Mouse (Mus musculus): ENCODE measurements around the gene Snupn. TPM values are rescaled to one million over a fixed set of nuclear protein-coding genes. Genes with fewer than 3 reads are reported as not detected.

Snupn gene
- polyA plus RNA-seq, 1 experiment from 2014 or later, result 31.6 TPM

DNA sequence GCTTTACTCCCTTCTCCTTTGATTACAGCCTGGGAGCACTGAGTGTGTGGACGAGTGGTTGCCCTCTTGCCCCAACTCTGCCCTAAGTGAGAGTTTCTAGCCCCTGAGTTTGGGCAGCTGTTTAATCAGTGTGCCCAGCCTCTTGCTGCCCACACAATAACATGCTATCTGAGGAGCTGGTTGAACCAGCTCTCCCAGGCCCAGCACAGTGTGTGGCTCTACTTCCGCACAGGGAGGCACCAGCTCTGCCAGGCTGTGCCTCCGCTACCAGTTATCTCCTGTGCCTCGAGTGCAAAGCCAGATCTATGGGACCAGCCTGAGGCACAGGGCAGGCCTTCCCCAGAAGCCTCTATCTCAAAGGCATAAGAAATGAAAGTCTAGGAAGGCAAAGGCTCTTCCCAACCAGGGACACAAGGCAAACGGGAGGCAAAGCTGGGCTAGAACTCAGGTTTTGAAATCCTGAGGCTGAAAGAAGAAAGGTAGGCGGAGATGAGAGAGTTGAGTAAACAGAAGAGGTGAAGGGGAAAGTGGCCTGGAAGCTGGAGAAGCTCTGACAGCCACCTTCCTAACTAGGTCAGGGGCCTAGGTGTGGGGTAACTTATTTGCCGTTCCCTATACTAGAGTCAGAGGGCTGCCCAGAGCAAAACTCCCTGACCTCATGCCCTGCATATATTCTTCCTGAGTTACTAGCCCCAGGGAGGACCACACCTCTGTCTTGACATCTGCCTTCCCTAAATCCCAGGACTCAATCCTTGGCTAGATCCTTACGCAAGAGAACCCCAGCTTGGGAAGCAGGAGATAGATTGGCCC, 26.6 kb upstream of the Snupn start:
- peak overlapping the region; percentile 10; the same call in 1 of the 2 replicates for H3K27ac ChIP-seq
- peaks cover 55% of the 10 kb centered on the region for H3K4me1 ChIP-seq
- H3K4me3 ChIP-seq, result peak overlapping the region; percentile 76
- H3K36me3 ChIP-seq, result peaks cover 72% of the 10 kb centered on the region
- H3K9me3 ChIP-seq (replicated peaks), result no peaks in the 10 kb centered on the region
- 68% methylated on average over 8 of the region's 8 CpGs for WGBS
- DNase-seq (ENCODE audit: low spot score), result no peak
- no peaks in the 10 kb centered on the region for H3K27me3 ChIP-seq (ENCODE audit: low read depth, poor library complexity, severe bottlenecking)

DNA sequence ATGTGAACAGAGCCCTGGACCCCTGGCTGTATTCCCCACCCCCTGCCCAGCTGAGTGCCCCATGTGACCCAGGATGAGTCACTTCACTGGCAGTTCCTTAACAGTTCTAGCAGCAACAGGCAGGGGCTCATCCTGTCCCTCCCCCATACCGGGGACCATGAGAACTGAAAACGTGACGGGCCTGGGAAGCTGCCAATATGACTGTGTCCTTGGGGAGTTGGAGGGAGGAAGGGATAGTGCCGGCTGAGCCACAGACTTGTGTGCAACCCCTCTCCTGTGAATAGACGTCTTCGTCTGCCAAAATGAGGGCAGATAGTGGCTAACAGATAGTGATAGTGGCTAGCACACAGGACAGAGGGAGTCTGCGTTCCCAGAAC, 26.0 kb upstream of the Snupn start:
- no peak for DNase-seq (ENCODE audit: low spot score)
- H3K27ac ChIP-seq, result peak overlapping the region; percentile 10; the same call in 1 of the 2 replicates
- peaks cover 56% of the 10 kb centered on the region for H3K4me1 ChIP-seq
- 42% methylated on average over 7 of the region's 7 CpGs for WGBS
- H3K36me3 ChIP-seq, result peaks cover 66% of the 10 kb centered on the region
- no peaks in the 10 kb centered on the region for H3K27me3 ChIP-seq (ENCODE audit: low read depth, poor library complexity, severe bottlenecking)
- no peaks in the 10 kb centered on the region for H3K9me3 ChIP-seq (replicated peaks)
- peak overlapping the region; percentile 76 for H3K4me3 ChIP-seq

DNA sequence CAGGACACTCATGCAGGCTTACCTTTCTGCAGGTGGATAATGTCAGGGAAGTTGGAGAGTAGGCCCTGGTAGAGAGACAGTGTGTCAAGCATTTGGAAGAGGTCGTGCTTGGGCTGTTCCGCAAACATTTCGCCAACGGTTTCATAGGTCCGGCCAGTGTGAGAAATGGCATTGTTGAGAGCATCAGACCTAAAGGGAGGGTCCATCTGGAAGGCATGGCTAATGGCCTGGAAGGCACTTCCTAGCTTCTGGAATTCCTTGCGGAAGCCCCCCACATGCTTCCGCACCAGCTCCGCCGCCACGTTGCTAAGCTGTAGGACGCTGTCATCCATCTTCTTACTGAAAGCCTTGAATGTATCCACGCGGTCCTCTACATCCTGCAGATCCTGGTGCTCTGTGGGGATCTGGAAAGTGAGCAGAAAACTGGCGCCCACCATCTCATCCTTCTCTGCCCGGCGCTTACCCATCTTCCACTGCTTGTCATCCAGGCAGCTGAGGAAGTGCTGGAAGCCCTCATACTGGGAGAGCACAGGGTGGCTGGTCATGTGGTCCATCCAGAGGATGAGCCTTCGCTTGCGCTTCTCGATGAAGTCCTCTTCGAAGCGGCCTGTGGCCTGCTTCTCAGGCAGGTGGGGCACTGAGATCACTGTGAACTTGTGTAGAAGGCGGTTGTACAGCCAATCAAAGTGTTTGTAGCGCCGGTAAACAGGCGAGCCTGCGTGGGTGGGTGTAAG, 25.2 kb upstream of the Snupn start:
- Histone ChIP-seq H3K27ac (peak overlapping the region; percentile 10; the same call in 1 of the 2 replicates), H3K4me1 (peaks cover 56% of the 10 kb centered on the region), H3K36me3 (peaks cover 58% of the 10 kb centered on the region), H3K9me3 (replicated peaks) (no peaks in the 10 kb centered on the region), H3K4me3 (peak overlapping the region; percentile 76), H3K27me3 (ENCODE audit: low read depth, poor library complexity, severe bottlenecking) (no peaks in the 10 kb centered on the region)
- 88% methylated on average over 26 of the region's 26 CpGs for WGBS
- no peak for DNase-seq (ENCODE audit: low spot score)

DNA sequence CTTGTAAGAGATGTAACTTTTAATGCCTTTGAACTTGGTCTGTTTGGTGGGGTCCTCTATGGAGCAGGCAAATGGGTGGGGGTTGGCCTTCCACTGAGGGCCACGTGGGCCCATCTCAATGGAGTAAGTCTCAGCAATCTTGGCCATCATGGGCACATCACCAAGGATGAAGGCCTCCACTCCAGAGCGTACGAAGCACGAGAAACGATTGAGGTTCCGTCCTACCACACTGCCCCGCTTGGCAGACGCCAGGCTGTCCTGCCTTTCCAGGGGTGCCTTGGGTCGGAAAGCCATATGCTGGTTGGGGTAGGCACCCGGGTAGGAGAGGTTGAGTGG, 24.7 kb upstream of the Snupn start:
- Histone ChIP-seq H3K27ac (no peak overlapping the region; the same call in 1 of the 2 replicates), H3K36me3 (peaks cover 54% of the 10 kb centered on the region), H3K4me1 (peaks cover 56% of the 10 kb centered on the region), H3K27me3 (ENCODE audit: low read depth, poor library complexity, severe bottlenecking) (no peaks in the 10 kb centered on the region), H3K9me3 (replicated peaks) (no peaks in the 10 kb centered on the region), H3K4me3 (peak overlapping the region; percentile 76)
- 93% methylated on average over 10 of the region's 10 CpGs for WGBS
- DNase-seq (ENCODE audit: low spot score), result no peak

DNA sequence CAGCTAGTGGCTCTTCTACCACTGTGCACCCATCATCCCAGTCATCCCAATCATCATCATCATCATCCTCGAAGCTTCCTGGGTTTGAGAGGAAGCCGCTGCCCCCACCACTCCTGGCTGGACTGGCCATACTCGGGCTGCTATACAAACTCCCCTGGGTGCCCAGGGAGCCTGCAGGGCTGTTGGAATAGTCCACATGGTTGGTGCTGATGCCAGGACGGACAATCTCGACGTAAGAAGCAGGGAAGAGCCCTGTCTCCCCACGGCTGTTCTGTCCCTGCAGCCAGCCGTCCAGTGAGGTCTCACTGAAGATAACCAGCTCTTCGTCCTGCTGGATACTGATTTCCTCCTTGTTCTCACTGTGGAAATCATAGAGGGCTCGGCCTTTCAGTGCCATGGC, 24.3 kb upstream of the Snupn start:
- no peak for DNase-seq (ENCODE audit: low spot score)
- no peaks in the 10 kb centered on the region for H3K9me3 ChIP-seq (replicated peaks)
- no peak overlapping the region; the same call in 1 of the 2 replicates for H3K27ac ChIP-seq
- 92% methylated on average over 10 of the region's 10 CpGs for WGBS
- H3K4me3 ChIP-seq, result peak overlapping the region; percentile 76
- H3K27me3 ChIP-seq (ENCODE audit: low read depth, poor library complexity, severe bottlenecking), result no peaks in the 10 kb centered on the region
- peaks cover 50% of the 10 kb centered on the region for H3K36me3 ChIP-seq
- H3K4me1 ChIP-seq, result peaks cover 56% of the 10 kb centered on the region

DNA sequence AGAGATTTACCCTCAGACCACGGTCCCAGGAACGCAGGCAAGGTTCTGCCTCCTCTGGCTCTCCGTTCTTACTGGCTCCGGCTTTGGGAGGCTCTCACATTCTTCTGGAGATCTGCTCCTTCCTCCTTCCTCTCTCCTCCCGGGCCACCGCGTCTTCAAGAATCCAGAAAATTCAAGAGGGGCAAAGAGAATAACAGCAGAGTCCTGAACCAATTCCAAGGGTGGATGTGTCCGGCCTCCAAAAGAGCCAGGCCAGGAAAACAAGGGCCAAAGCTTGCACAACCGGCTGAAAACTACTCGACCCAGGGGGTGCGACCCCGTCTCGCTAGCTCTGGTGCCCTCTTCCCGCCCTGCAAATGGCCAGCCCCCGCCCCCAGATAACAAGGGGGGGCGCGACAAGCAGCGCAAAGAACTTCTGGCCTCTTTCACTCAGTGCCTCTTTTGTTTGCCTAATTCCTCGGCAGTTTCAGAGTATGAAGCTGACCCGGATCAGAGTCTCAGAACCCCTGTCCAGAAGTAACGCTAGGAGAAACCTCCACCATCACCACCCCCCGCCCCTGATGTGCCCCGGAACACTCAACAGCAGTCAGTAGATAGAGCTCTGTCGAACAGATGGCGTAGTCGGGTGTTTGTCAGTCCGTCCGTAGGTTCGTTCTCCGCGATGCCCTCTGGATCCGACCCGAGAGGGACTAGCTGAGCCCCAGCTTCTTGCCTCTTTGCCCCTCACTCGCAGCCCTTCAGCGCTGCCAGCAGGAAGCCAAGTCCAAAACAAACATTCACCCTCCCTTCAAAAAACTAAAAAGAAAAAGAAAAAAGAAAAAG, 23.3 kb upstream of the Snupn start:
- Histone ChIP-seq H3K4me1 (peaks cover 56% of the 10 kb centered on the region), H3K27me3 (ENCODE audit: low read depth, poor library complexity, severe bottlenecking) (no peaks in the 10 kb centered on the region), H3K4me3 (peak overlapping the region; percentile 76), H3K36me3 (peaks cover 40% of the 10 kb centered on the region), H3K27ac (peak overlapping the region; percentile 96), H3K9me3 (replicated peaks) (no peaks in the 10 kb centered on the region)
- WGBS, result under 1% methylated on average over 35 of the region's 35 CpGs
- peak; percentile 74 for DNase-seq (ENCODE audit: low spot score)

DNA sequence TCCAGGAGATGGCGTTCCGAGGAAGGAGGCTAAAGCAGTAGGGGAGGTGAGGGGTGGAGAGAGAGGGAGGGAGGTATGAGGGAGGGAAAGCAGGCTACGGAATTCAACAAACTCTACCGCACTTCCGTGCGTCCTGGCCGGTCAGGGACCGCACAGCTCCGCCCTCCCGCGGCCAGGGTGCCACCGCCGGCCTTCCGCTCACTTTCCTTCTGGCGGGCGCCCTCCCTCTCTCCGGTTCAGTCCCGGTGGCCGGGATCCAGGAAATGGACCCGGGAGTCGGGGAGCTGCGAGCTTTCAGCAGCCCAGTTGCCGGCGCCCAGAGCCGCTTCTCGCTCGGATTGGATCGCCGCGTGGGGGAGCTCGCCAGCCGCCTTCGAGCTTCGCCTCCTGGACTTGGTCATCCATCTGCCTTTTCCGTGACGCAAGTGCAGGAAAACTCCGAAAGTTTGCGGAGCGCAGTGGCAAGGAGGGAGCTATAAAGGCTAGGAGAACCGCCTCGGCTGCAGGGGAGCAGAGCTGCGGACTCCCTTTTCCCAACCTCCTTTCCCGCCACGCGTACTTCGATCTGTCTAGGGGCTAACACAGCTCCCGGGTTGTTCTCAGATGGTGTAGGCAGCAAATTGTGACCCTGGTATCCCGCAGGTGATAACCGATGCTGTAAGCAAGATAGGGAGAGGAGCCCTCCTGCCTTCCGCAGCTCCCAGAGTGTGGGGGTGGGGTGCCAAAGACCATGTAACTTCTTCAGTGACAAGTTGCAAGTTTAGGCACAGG, 22.5 kb upstream of the Snupn start, which contains the start of gene Snx33:
TSS of gene Snx33 (minus strand) at position 331 of the 771 bp plus-strand sequence.
- Histone ChIP-seq H3K27me3 (ENCODE audit: low read depth, poor library complexity, severe bottlenecking) (no peaks in the 10 kb centered on the region), H3K9me3 (replicated peaks) (no peaks in the 10 kb centered on the region), H3K4me1 (peaks cover 50% of the 10 kb centered on the region), H3K36me3 (peaks cover 31% of the 10 kb centered on the region), H3K27ac (peak within 1 kb of the TSS; percentile 96), H3K4me3 (peak within 1 kb of the TSS; percentile 76)
- peak; percentile 94 for DNase-seq (ENCODE audit: low spot score)
- under 1% methylated on average over 50 of the region's 50 CpGs for WGBS

DNA sequence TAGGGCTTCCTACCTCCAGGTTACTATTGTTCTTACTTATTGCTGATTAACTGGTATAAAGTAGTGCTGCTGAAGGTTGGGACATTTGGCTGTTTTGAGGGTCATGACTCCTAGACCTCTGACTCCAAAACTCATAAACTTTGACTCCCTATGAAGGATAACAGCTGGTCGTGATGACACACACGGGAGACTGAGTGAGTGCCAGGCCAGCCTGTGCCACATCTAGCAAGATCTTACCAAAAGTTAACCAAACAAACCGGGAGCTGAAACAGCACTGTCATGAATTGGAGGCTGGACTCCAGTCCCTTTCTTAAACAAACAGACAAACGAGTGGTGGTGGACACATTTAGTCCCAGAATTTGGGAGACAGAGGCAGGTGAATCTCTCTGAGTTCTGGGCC, 21.2 kb upstream of the Snupn start:
- H3K27ac ChIP-seq, result no peak overlapping the region
- H3K36me3 ChIP-seq, result peaks cover 19% of the 10 kb centered on the region
- 58% methylated on average over 4 of the region's 4 CpGs for WGBS
- DNase-seq (ENCODE audit: low spot score), result no peak
- H3K9me3 ChIP-seq (replicated peaks), result no peaks in the 10 kb centered on the region
- H3K27me3 ChIP-seq (ENCODE audit: low read depth, poor library complexity, severe bottlenecking), result no peaks in the 10 kb centered on the region
- peaks cover 38% of the 10 kb centered on the region for H3K4me1 ChIP-seq
- H3K4me3 ChIP-seq, result no peak overlapping the region

DNA sequence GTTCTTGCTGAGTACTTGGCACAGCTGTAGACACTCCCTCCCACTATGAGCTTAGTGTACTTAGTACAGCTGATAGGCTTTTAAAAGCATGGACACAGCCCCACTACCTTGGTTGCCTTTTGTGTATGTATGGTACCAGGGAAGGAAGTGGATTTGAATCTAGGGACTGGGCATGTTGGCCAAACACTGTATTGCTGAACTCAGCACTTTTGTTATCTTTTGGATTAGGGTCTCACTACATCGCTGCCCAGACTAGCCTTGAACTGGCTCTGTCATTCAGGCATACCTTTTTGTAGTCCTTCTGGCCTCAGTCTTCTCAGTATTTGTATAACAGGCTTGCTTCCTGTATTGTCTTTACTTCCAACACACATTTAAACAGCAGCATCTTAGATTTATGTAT, 20.1 kb upstream of the Snupn start:
- Histone ChIP-seq H3K4me1 (peaks cover 27% of the 10 kb centered on the region), H3K36me3 (peaks cover 9% of the 10 kb centered on the region), H3K4me3 (no peak overlapping the region), H3K9me3 (replicated peaks) (no peaks in the 10 kb centered on the region), H3K27ac (no peak overlapping the region), H3K27me3 (ENCODE audit: low read depth, poor library complexity, severe bottlenecking) (no peaks in the 10 kb centered on the region)
- DNase-seq (ENCODE audit: low spot score), result no peak
- WGBS, result 85% methylated on average over 1 of the region's 1 CpGs

DNA sequence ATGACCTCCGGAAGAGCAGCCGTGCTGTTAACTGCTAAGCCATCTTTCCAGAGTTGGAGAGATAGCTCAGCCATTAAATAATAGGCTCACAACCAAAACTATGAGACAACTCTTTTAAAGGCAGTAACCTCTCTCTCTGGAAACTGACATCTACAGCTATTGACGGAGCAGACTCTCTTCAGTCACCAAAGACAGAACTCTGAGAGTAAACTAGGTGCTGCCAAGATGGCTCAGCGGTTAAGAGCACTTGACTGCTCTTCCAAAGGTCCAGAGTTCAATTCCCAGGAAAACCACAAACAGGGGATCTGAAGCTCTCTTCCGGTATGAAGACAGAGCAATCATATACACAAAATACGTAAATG, 13.8 kb upstream of the Snupn start:
- Histone ChIP-seq H3K27me3 (ENCODE audit: low read depth, poor library complexity, severe bottlenecking) (no peaks in the 10 kb centered on the region), H3K4me1 (peaks cover 18% of the 10 kb centered on the region; the same call in 1 of the 2 replicates), H3K27ac (no peak overlapping the region), H3K36me3 (peaks cover 5% of the 10 kb centered on the region; the same call in 1 of the 2 replicates), H3K9me3 (replicated peaks) (no peaks in the 10 kb centered on the region), H3K4me3 (peak overlapping the region; percentile 83)
- DNase-seq (ENCODE audit: low spot score), result no peak
- 23% methylated on average over 6 of the region's 6 CpGs for WGBS

DNA sequence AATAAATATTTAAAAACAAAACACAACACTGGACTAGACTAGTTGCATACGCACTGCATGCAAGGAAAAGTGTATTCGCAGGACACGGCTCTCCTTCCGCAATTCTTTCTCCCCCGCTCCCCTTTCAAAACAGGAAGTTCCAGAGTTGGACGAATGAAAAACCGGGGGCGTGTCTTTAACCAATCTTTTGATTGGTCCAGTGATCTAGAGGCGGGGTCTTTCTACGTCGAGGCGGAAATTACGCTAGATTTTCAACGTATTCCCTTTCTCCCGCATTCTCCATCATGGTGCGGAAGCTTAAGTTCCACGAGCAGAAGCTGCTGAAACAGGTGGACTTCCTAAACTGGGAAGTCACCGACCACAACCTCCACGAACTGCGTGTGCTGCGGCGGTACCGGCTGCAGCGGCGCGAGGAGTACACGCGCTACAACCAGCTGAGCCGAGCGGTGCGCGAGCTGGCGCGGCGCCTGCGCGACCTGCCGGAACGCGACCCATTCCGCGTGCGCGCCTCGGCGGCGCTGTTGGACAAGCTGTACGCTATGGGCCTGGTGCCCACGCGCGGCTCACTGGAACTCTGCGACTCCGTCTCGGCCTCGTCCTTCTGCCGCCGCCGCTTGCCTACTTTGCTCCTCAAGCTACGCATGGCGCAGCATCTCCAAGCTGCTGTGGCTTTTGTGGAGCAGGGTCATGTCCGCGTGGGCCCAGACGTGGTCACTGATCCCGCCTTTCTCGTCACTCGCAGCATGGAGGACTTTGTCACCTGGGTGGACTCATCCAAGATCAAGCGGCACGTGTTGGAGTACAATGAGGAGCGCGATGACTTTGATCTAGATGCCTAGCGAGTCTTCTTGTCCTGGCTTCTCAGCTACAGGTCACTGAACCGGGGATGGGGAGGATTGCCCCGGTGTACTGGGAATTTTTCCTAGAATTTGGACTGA, 13.2 kb upstream of the Snupn start, which contains the start of gene Imp3:
TSS of gene Imp3 (plus strand) at position 253 of the 938 bp plus-strand sequence.
- H3K4me3 ChIP-seq, result peak within 1 kb of the TSS; percentile 83
- WGBS, result under 1% methylated on average over 73 of the region's 73 CpGs
- peaks cover 18% of the 10 kb centered on the region; the same call in 1 of the 2 replicates for H3K4me1 ChIP-seq

More for the DNA sequence above, 13.2 kb upstream of the Snupn start, which contains the start of gene Imp3:
- Histone ChIP-seq H3K9me3 (replicated peaks) (no peaks in the 10 kb centered on the region), H3K27ac (peak within 1 kb of the TSS; percentile 87), H3K36me3 (peaks cover 10% of the 10 kb centered on the region; the same call in 1 of the 2 replicates), H3K27me3 (ENCODE audit: low read depth, poor library complexity, severe bottlenecking) (no peaks in the 10 kb centered on the region)
- peak; percentile 81 for DNase-seq (ENCODE audit: low spot score)
